Mouse (Mus musculus): ENCODE measurements at regions not wholly inside any gene's neighbourhood (a gene's known extent, or its start where the extent isn't known, plus 50 kb on each side); places are given as distances from the start of the nearest gene placed in this dataset.

- Histone ChIP-seq H3K4me2 (replicated peaks; ENCODE audit: low read depth) (no peak overlapping the region), H3K27ac (replicated peaks) (no peak overlapping the region), H3K4me1 (replicated peaks; ENCODE audit: control insufficient read depth, insufficient read depth) (no peaks in the 10 kb centered on the region), H3K4me3 (ENCODE audit: low read depth, low read length) (no peak overlapping the region), H3K36me3 (ENCODE audit: control insufficient read depth, insufficient read depth, low read length) (no peaks in the 10 kb centered on the region), H3K9me3 (ENCODE audit: control insufficient read depth, low read length) (no peaks in the 10 kb centered on the region), H3K27me3 (ENCODE audit: control insufficient read depth, insufficient read depth, low read length) (no peaks in the 10 kb centered on the region), H3K9ac (ENCODE audit: low read length) (no peak overlapping the region)
- DNase-seq (ENCODE audit: low spot score) (no peak), ATAC-seq (ENCODE audit: low FRiP score, low TSS enrichment) (no peak)
- TF ChIP-seq CTCF (IDR thresholded peaks at IDR 0.05; ENCODE audit: low read depth): no peak
- TF ChIP-seq EP300 (optimal IDR thresholded peaks at IDR 0.05): no peak
- 92% methylated on average over 9 of the region's 9 CpGs for WGBS
Observed at GRCm38 (mm10) chr3:147081763-147082162, 229.6 kb downstream of the Ttll7 start.

DNA sequence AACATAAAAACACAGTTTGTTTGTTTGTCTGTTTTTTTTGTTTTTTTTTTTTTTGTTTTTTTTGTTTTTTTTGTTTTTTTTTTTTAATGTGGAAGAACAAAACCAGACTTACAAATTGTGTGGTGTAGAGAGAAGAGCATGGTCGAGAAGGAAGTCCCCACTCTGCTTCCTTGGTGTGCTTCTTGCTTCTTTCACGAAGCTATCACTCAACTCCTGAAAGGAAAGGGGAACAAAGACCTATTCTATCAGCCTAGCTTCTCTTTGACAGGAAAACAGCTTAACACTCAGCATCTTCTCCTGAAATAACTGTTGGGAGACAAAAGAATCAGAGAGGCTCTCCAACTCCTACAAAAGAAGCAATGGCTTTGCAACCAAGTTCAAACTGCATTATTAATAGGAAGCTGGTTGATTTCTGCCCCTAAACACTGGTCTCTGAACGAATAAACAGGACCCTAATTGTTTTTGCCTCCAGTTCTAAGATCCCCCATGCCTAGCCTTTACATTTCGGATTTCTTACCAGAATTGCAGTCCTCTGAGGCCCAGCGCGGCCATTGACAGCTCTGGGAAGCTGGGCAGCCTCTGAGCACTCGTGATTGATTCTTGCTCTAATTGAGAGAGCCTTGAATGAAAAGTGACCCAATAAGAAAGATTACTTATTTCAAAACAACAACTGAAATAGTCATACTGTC lies 230.2 kb downstream of the Ttll7 start:
- ATAC-seq (ENCODE audit: low FRiP score, low TSS enrichment): no peak
- H3K36me3 ChIP-seq (ENCODE audit: control insufficient read depth, insufficient read depth, low read length): no peaks in the 10 kb centered on the region
- no peaks in the 10 kb centered on the region for H3K4me1 ChIP-seq (replicated peaks; ENCODE audit: control insufficient read depth, insufficient read depth)
- DNase-seq (ENCODE audit: low spot score): no peak
- no peaks in the 10 kb centered on the region for H3K27me3 ChIP-seq (ENCODE audit: control insufficient read depth, insufficient read depth, low read length)
- H3K9me3 ChIP-seq (ENCODE audit: control insufficient read depth, low read length): no peaks in the 10 kb centered on the region
- WGBS: 67% methylated on average over 7 of the region's 7 CpGs
- no peak overlapping the region for H3K4me2 ChIP-seq (replicated peaks; ENCODE audit: low read depth)
- no peak overlapping the region for H3K27ac ChIP-seq (replicated peaks)
- no peak for TF ChIP-seq EP300 (optimal IDR thresholded peaks at IDR 0.05)
- no peak for TF ChIP-seq CTCF (IDR thresholded peaks at IDR 0.05; ENCODE audit: low read depth)
- H3K4me3 ChIP-seq (ENCODE audit: low read depth, low read length): no peak overlapping the region
- H3K9ac ChIP-seq (ENCODE audit: low read length): no peak overlapping the region

- Histone ChIP-seq H3K4me3 (ENCODE audit: low read depth, low read length) (no peak overlapping the region), H3K36me3 (ENCODE audit: control insufficient read depth, insufficient read depth, low read length) (no peaks in the 10 kb centered on the region), H3K9ac (ENCODE audit: low read length) (no peak overlapping the region), H3K4me2 (replicated peaks; ENCODE audit: low read depth) (no peak overlapping the region), H3K9me3 (ENCODE audit: control insufficient read depth, low read length) (no peaks in the 10 kb centered on the region), H3K27ac (replicated peaks) (no peak overlapping the region), H3K4me1 (replicated peaks; ENCODE audit: control insufficient read depth, insufficient read depth) (no peaks in the 10 kb centered on the region), H3K27me3 (ENCODE audit: control insufficient read depth, insufficient read depth, low read length) (no peaks in the 10 kb centered on the region)
- DNase-seq (ENCODE audit: low spot score) (no peak), ATAC-seq (ENCODE audit: low FRiP score, low TSS enrichment) (no peak)
- no peak for TF ChIP-seq CTCF (IDR thresholded peaks at IDR 0.05; ENCODE audit: low read depth)
- no peak for TF ChIP-seq EP300 (optimal IDR thresholded peaks at IDR 0.05)
- WGBS: 78% methylated on average over 11 of the region's 11 CpGs
Observed at GRCm38 (mm10) chr3:147083374-147083773, 231.2 kb downstream of the Ttll7 start.

GRCm38 (mm10) chr3:147083823-147084222 lies 231.7 kb downstream of the Ttll7 start:
- H3K36me3 ChIP-seq (ENCODE audit: control insufficient read depth, insufficient read depth, low read length): no peaks in the 10 kb centered on the region
- 95% methylated on average over 4 of the region's 4 CpGs for WGBS
- no peaks in the 10 kb centered on the region for H3K4me1 ChIP-seq (replicated peaks; ENCODE audit: control insufficient read depth, insufficient read depth)
- H3K9me3 ChIP-seq (ENCODE audit: control insufficient read depth, low read length): no peaks in the 10 kb centered on the region
- no peaks in the 10 kb centered on the region for H3K27me3 ChIP-seq (ENCODE audit: control insufficient read depth, insufficient read depth, low read length)
- H3K9ac ChIP-seq (ENCODE audit: low read length): no peak overlapping the region
- H3K4me2 ChIP-seq (replicated peaks; ENCODE audit: low read depth): no peak overlapping the region
- no peak for TF ChIP-seq CTCF (IDR thresholded peaks at IDR 0.05; ENCODE audit: low read depth)
- no peak for TF ChIP-seq EP300 (optimal IDR thresholded peaks at IDR 0.05)
- H3K27ac ChIP-seq (replicated peaks): no peak overlapping the region
- DNase-seq (ENCODE audit: low spot score) (no peak), ATAC-seq (ENCODE audit: low FRiP score, low TSS enrichment) (no peak)
- no peak overlapping the region for H3K4me3 ChIP-seq (ENCODE audit: low read depth, low read length)

- no peak for ATAC-seq (ENCODE audit: low FRiP score, low TSS enrichment)
- DNase-seq (ENCODE audit: low spot score): no peak
- Histone ChIP-seq H3K4me2 (replicated peaks; ENCODE audit: low read depth) (no peak overlapping the region), H3K36me3 (ENCODE audit: control insufficient read depth, insufficient read depth, low read length) (no peaks in the 10 kb centered on the region), H3K27ac (replicated peaks) (no peak overlapping the region), H3K9me3 (ENCODE audit: control insufficient read depth, low read length) (no peaks in the 10 kb centered on the region), H3K27me3 (ENCODE audit: control insufficient read depth, insufficient read depth, low read length) (no peaks in the 10 kb centered on the region), H3K9ac (ENCODE audit: low read length) (no peak overlapping the region), H3K4me3 (ENCODE audit: low read depth, low read length) (no peak overlapping the region), H3K4me1 (replicated peaks; ENCODE audit: control insufficient read depth, insufficient read depth) (no peaks in the 10 kb centered on the region)
- WGBS: 76% methylated on average over 9 of the region's 9 CpGs
- TF ChIP-seq CTCF (IDR thresholded peaks at IDR 0.05; ENCODE audit: low read depth): no peak
- no peak for TF ChIP-seq EP300 (optimal IDR thresholded peaks at IDR 0.05)
Observed at GRCm38 (mm10) chr3:147084624-147085189, 232.5 kb downstream of the Ttll7 start.

- Histone ChIP-seq H3K9ac (ENCODE audit: low read length) (no peak overlapping the region), H3K27me3 (ENCODE audit: control insufficient read depth, insufficient read depth, low read length) (no peaks in the 10 kb centered on the region), H3K27ac (replicated peaks) (no peak overlapping the region), H3K4me1 (replicated peaks; ENCODE audit: control insufficient read depth, insufficient read depth) (no peaks in the 10 kb centered on the region), H3K4me2 (replicated peaks; ENCODE audit: low read depth) (no peak overlapping the region), H3K4me3 (ENCODE audit: low read depth, low read length) (no peak overlapping the region), H3K36me3 (ENCODE audit: control insufficient read depth, insufficient read depth, low read length) (no peaks in the 10 kb centered on the region), H3K9me3 (ENCODE audit: control insufficient read depth, low read length) (no peaks in the 10 kb centered on the region)
- no peak for ATAC-seq (ENCODE audit: low FRiP score, low TSS enrichment)
- no peak for TF ChIP-seq EP300 (optimal IDR thresholded peaks at IDR 0.05)
- WGBS: 85% methylated on average over 6 of the region's 6 CpGs
- DNase-seq (ENCODE audit: low spot score): no peak
Observed at GRCm38 (mm10) chr3:147088171-147088570, 236.0 kb downstream of the Ttll7 start.
